8 mouse cellular contexts compared by ENCODE assay signal in genomic region chr6:54811546-54812250, GRCm38 (mm10). TPM values are rescaled to one million over a fixed set of nuclear protein-coding genes. Genes with fewer than 3 reads are reported as not detected.
DNase-seq lines count a peak whose midpoint lies in the region; ATAC-seq and TF ChIP-seq lines count a peak whose summit lies in the region.

No protein-coding gene starts in this region.

- no peaks in the 10 kb centered on the region for H3K9me3 ChIP-seq in stomach, embryonic 14.5 days (ENCODE audit: control insufficient read depth, low read depth, low read length)

- 38% methylated on average over 11 of the region's 11 CpGs for WGBS in spleen, adult 2 months
- WGBS in stomach, embryonic 14.5 days = 62% methylated on average over 11 of the region's 11 CpGs

- H3K9ac ChIP-seq in stomach, embryonic 14.5 days (replicated peaks; ENCODE audit: low read depth, low read length) = no peak overlapping the region

- no peak overlapping the region for H3K4me3 ChIP-seq in spleen, adult 2 months (ENCODE audit: extremely low read depth, insufficient read depth, insufficient read length)
- no peak overlapping the region for H3K4me3 ChIP-seq in stomach, embryonic 14.5 days (ENCODE audit: low read depth, low read length)

- no peaks in the 10 kb centered on the region for H3K27me3 ChIP-seq in spleen, adult 2 months (ENCODE audit: control insufficient read depth, insufficient read depth, low read length)
- H3K27me3 ChIP-seq in stomach, embryonic 14.5 days (ENCODE audit: control insufficient read depth, insufficient read depth, low read length) = no peaks in the 10 kb centered on the region

- H3K36me3 ChIP-seq in spleen, adult 2 months (ENCODE audit: control insufficient read depth, insufficient read depth, low read length) = no peaks in the 10 kb centered on the region
- no peaks in the 10 kb centered on the region for H3K36me3 ChIP-seq in stomach, embryonic 14.5 days (ENCODE audit: control insufficient read depth, insufficient read depth, low read length)

- no peak for TF ChIP-seq CTCF in spleen, adult 2 months (IDR thresholded peaks at IDR 0.05; ENCODE audit: extremely low read depth, insufficient read depth, insufficient read length, insufficient replicate concordance)

- H3K4me2 ChIP-seq in stomach, embryonic 14.5 days (replicated peaks; ENCODE audit: low read depth, low read length) = no peak overlapping the region

- peaks cover 17% of the 10 kb centered on the region; the same call in 1 of the 2 replicates for H3K4me1 ChIP-seq in spleen, adult 2 months (ENCODE audit: control insufficient read depth, insufficient read depth, insufficient read length)
- H3K4me1 ChIP-seq in stomach, embryonic 14.5 days (ENCODE audit: control insufficient read depth, insufficient read depth, low read length) = peaks cover 18% of the 10 kb centered on the region; the same call in 1 of the 2 replicates

- no peak for ATAC-seq in stomach, embryonic 14.5 days (ENCODE audit: insufficient number of reproducible peaks, insufficient read depth, low FRiP score, low read depth)
- no peak for ATAC-seq in erythroid progenitor cell, adult 5-6 weeks (replicated peaks; ENCODE audit: low FRiP score, poor library complexity, severe bottlenecking)

- peak in 1 of 2 experiments; percentile 26 for DNase-seq in spleen, adult 2 months (ENCODE audit: low read depth in 1 of 2, low spot score in 2 of 2)
- DNase-seq in spleen, postnatal 14 days (ENCODE audit: low spot score in 2 of 2) = no peak
- peak; percentile 52 for DNase-seq in cerebellum, adult 8-10 months
- DNase-seq in heart, adult 9 months (ENCODE audit: low spot score in 2 of 2) = peak; percentile 57 to 58
- peak; percentile 62 to 70 for DNase-seq in kidney, postnatal 4 days
- peak; percentile 69 for DNase-seq in lung, postnatal 25 days (ENCODE audit: low spot score)

- TF ChIP-seq POLR2A in spleen, adult 2 months (IDR thresholded peaks at IDR 0.05; ENCODE audit: low read depth, low read length) = no peak

- peak overlapping the region; percentile 15 for H3K27ac ChIP-seq in spleen, adult 2 months (ENCODE audit: insufficient read depth, low read length)
- H3K27ac ChIP-seq in stomach, embryonic 14.5 days (ENCODE audit: low read length) = peak overlapping the region; percentile 33; the same call in 1 of the 2 replicates

RNA-seq across cellular contexts. Expression of gene Znrf2, which starts 5.0 kb away (rescaled TPM):
- polyA plus RNA-seq in spleen, adult 2 months (2012; rRNA removed) = 10.8 and 12.2 TPM in 2 replicates
- polyA plus RNA-seq in stomach, embryonic 14.5 days (2014; fragmentation: Nextera tagmentation; extraction: Ambion mirVana) = 5.8 and 6.0 TPM in 2 replicates
- total RNA-seq in erythroid progenitor cell, adult 5-6 weeks (2015; ENCODE audit: low replicate concordance) = 12.6 and 15.9 TPM in 2 replicates
- total RNA-seq in erythroid progenitor cell, adult 5-6 weeks (2017; ENCODE audit: low replicate concordance) = 5.9 and 9.5 TPM in 2 replicates

Comparison
In these comparisons a context has a peak if more than half of its experiments do, and no peak if none do; other contexts are left out.
1. DNase-seq: peak in cerebellum, adult 8-10 months (single experiment), heart, adult 9 months (2 of 2), kidney, postnatal 4 days (2 of 2) and lung, postnatal 25 days (single experiment); none in spleen, postnatal 14 days (0 of 2).